Mouse (Mus musculus) forebrain, embryonic 10.5 days (tissue): ENCODE results near the gene Lrrfip2. TPM values are rescaled to one million over a fixed set of nuclear protein-coding genes. Genes with fewer than 3 reads are reported as not detected.

Source experiments
- DNase-seq: peaks from one replicate; pipeline ENCODE4 v3.0.0-alpha.2; 2017; ENCODE audit warnings: low spot score; ENCODE audit errors: extremely low spot score
- H3K27ac ChIP-seq: fragments of 300-500 bp; sonication (generic); 2 replicates; pipeline ENCODE4 v1.5.1; 2016; ENCODE audit warnings: mild to moderate bottlenecking
- H3K27me3 ChIP-seq: fragments of 300-500 bp; sonication (generic); 2 replicates; pipeline ENCODE4 v1.6.1; 2016; ENCODE audit warnings: mild to moderate bottlenecking; ENCODE audit not compliant: poor library complexity, severe bottlenecking
- H3K36me3 ChIP-seq: fragments of 300-500 bp; sonication (generic); replicated peaks from 2 replicates; pipeline ENCODE4 v1.6.1; 2016; ENCODE audit warnings: mild to moderate bottlenecking, moderate library complexity
- H3K4me1 ChIP-seq: fragments of 300-500 bp; sonication (generic); 2 replicates; pipeline ENCODE4 v1.6.1; 2016
- H3K4me3 ChIP-seq: fragments of 300-500 bp; sonication (generic); 2 replicates; pipeline ENCODE4 v1.5.1; 2016; ENCODE audit warnings: mild to moderate bottlenecking, moderate library complexity
- H3K9me3 ChIP-seq: fragments of 300-500 bp; sonication (generic); 2 replicates; pipeline ENCODE4 v1.6.1; 2016; ENCODE audit warnings: mild to moderate bottlenecking, moderate library complexity
- WGBS: fragments of 180-500 bp; shearing (Covaris S2); methylation state at CpG from one replicate; pipeline ENCODE4 v1.1.7; 2016; 5-methylcytosine and 5-hydroxymethylcytosine counted together
- polyA plus RNA-seq: library from polyadenylated mRNA; unstranded; fragments of >200 nt; fragmentation: Nextera tagmentation; extraction: Ambion mirVana; gene quantifications from 2 replicates; pipeline ENCODE4 v1.2.1, GENCODE M21; 2016

Lrrfip2 gene
- polyA plus RNA-seq, 1 experiment from 2014 or later = 42.1 TPM

DNA sequence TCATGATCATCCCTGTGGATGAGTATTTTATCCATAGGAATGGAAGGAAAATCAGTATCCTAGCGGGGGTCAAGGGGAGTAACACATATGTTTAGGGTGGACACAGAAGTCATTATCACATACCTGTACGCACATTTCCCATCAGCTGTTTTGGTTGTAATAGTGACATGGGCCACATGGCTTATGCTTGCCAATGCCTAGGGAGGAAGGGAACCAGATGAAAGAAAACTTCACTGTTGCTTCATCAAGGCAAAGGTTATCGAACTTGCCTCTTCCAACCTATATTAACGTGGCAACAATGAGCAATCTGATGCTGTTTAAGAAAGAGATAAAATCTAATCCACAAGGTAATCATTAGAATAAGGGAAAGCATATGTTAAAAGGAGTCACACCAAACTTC, 144.0 kb downstream of the Lrrfip2 start:
- H3K36me3 ChIP-seq = peaks cover 90% of the 10 kb centered on the region
- no peak for DNase-seq
- WGBS = 96% methylated on average over 4 of the region's 4 CpGs
- no peaks in the 10 kb centered on the region for H3K27me3 ChIP-seq
- H3K4me1 ChIP-seq = no peaks in the 10 kb centered on the region
- no peaks in the 10 kb centered on the region for H3K9me3 ChIP-seq
- no peak overlapping the region for H3K4me3 ChIP-seq
- H3K27ac ChIP-seq = no peak overlapping the region

DNA sequence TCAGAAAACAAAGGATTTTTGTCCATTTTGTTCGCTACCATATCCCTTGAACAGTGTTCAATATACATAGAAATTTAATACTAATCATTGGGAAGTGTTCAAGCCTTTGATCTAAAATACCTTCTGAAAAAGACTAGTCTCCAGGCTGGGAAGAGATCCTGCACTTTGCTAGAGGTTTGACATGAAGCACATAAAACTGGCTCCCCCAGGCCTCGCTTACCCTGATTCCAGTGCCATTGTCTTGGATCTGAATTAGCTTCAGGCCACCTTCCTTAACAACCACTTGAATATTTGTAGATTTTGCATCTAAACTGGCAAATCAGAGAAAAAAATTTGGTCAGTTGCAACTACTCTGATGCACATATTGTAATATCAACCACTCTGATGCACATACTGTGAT, 150.6 kb downstream of the Lrrfip2 start:
- whole genome bisulfite sequencing = 91% methylated on average over 2 of the region's 2 CpGs
- Histone ChIP-seq H3K36me3 (peaks cover 52% of the 10 kb centered on the region), H3K27ac (no peak overlapping the region), H3K4me3 (no peak overlapping the region), H3K27me3 (no peaks in the 10 kb centered on the region), H3K4me1 (peaks cover 21% of the 10 kb centered on the region), H3K9me3 (no peaks in the 10 kb centered on the region)
- DNase-seq = no peak

DNA sequence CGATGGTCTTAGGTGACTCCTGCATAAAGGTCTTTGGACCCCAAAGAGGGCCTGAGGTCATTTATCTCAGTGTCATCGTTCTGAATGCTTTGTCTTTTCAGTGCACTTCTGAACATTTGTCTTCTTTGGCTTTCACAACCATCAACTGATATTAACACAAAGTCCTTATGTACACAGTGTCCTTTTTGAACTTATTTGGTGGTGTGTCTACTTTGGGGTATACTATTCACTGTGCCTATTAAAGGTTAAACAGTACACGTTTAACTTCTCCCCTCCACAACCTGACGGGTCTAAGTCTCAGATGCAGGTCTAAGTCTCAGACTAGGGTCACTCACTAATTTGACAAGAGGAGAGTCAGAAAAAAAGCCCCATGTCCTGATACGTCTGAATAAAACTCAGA, 153.2 kb downstream of the Lrrfip2 start:
- H3K27me3 ChIP-seq = no peaks in the 10 kb centered on the region
- no peak for DNase-seq
- 18% methylated on average over 5 of the region's 5 CpGs for WGBS
- H3K4me3 ChIP-seq = peak overlapping the region; percentile 85
- H3K4me1 ChIP-seq = peaks cover 47% of the 10 kb centered on the region
- peak overlapping the region; percentile 96 for H3K27ac ChIP-seq
- H3K36me3 ChIP-seq = peaks cover 53% of the 10 kb centered on the region
- no peaks in the 10 kb centered on the region for H3K9me3 ChIP-seq

DNA sequence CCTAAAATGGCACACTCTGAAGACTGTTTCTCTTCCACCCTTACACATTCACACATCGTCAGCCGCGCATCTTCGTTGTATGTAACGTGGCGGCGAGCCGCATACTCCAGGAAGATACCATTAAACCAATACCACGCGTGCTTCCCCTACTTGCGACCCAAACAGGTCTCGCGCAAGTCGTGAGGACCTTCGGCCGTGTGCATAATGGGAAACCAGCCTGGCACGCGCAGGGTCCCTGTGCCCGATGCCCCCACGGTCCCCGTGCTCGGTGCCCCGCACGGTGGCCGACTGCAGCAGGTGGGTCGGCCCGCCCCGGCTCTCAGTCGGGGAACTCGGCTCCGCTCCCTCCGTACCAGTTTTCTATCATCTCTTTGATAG, 153.7 kb downstream of the Lrrfip2 start:
- peak overlapping the region; percentile 96 for H3K27ac ChIP-seq
- peaks cover 51% of the 10 kb centered on the region for H3K4me1 ChIP-seq
- no peaks in the 10 kb centered on the region for H3K9me3 ChIP-seq
- whole genome bisulfite sequencing = under 1% methylated on average over 32 of the region's 32 CpGs
- H3K27me3 ChIP-seq = no peaks in the 10 kb centered on the region
- peak overlapping the region; percentile 85 for H3K4me3 ChIP-seq
- H3K36me3 ChIP-seq = peaks cover 52% of the 10 kb centered on the region
- DNase-seq = no peak

DNA sequence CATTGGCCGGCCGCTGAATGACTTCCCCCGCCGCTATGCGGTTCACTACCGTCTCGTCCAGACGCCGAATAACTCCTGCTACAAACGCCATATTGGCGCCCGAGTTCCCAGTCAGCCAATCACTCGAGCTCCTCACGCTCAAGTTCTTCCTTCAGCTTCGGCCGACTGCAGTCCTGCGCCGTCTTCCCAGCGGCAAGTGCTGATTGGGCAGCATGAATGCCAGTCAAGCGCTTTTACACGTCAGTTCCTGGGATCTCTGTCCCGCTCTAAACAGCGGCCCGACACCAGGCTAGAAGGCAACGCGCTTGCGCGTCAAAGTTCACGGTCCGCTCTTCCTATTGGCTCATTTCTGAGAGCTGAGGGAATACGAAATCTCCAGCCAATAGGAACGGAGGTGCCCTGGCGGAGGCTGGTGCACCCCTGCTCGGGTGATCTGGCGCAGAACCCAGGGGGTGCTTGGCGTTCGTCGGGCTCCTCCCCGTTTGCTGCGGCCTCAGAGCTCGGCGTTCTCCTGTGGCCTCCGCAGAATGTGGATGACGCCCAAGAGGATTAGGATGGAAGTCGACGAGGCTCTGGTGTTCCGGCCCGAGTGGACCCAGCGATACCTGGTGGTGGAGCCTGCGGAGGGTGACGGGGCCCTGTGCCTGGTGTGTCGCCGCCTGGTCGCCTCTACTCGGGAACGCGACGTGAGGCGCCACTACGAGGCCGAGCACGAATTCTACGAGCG, 154.2 kb downstream of the Lrrfip2 start, which contains the start of the genes Mlh1 and Epm2aip1:
Gene Mlh1, minus strand, starts transcription at position 358 of the 727 bp plus-strand sequence.
Gene Epm2aip1, plus strand, starts transcription at position 496 of the 727 bp plus-strand sequence.
- Histone ChIP-seq H3K4me3 (peak within 1 kb of the TSS; percentile 85), H3K4me1 (peaks cover 56% of the 10 kb centered on the region), H3K27me3 (no peaks in the 10 kb centered on the region), H3K9me3 (no peaks in the 10 kb centered on the region), H3K36me3 (peaks cover 51% of the 10 kb centered on the region), H3K27ac (peak within 1 kb of the TSS; percentile 96)
- WGBS = under 1% methylated on average over 64 of the region's 64 CpGs
- DNase-seq = peak; percentile 99

DNA sequence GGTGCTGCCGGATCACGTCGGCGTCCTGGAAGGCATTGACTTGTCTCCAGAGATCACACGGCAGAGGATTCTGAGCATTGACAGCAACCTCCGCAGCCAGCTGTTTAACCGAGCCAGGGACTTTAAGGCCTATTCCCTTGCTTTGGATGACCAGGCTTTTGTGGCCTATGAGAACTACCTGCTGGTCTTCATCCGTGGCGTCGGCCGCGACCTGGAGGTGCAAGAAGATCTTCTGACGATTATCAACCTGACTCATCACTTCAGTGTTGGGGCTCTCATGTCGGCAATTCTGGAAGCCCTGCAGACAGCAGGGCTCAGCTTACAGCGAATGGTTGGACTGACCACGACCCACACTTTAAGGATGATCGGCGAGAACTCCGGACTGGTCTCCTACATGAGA, 155.0 kb downstream of the Lrrfip2 start:
- peak overlapping the region; percentile 96 for H3K27ac ChIP-seq
- H3K27me3 ChIP-seq = no peaks in the 10 kb centered on the region
- H3K9me3 ChIP-seq = no peaks in the 10 kb centered on the region
- DNase-seq = no peak
- H3K4me3 ChIP-seq = peak overlapping the region; percentile 85
- WGBS = 21% methylated on average over 19 of the region's 19 CpGs
- peaks cover 51% of the 10 kb centered on the region for H3K36me3 ChIP-seq
- peaks cover 57% of the 10 kb centered on the region for H3K4me1 ChIP-seq

DNA sequence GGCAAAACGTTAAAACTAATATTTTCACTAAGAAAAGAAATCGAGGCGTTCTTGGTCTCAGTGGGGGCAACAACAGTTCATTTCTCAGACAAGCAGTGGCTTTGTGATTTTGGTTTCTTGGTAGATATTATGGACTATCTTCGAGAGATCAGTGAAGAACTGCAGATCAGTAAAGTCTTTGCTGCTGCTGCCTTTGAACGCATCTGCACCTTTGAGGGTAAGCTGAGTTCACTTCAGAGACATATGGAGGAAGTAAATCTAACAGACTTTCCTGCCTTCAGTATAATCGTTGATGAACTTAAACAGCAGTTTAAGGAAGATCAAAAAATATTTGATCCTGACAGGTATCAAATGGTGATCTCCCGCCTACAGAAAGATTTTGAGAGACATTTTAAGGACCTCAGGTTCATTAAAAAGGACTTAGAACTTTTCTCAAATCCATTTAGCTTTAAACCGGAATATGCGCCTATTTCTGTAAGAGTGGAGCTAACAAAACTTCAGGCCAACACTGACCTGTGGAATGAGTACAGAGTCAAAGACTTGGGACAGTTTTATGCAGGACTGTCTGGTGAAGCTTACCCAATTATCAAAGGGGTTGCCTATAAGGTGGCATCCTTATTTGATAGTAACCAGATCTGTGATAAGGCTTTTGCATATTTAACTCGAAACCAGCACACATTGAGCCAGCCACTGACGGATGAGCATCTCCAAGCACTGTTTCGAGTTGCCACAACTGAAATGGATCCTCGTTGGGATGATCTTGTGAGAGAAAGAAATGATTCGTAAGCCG, 155.8 kb downstream of the Lrrfip2 start:
- Histone ChIP-seq H3K36me3 (peaks cover 51% of the 10 kb centered on the region), H3K9me3 (no peaks in the 10 kb centered on the region), H3K4me1 (peaks cover 57% of the 10 kb centered on the region), H3K27me3 (no peaks in the 10 kb centered on the region), H3K4me3 (peak overlapping the region; percentile 85), H3K27ac (peak overlapping the region; percentile 96; the same call in 1 of the 2 replicates)
- DNase-seq = no peak
- 84% methylated on average over 15 of the region's 15 CpGs for WGBS

DNA sequence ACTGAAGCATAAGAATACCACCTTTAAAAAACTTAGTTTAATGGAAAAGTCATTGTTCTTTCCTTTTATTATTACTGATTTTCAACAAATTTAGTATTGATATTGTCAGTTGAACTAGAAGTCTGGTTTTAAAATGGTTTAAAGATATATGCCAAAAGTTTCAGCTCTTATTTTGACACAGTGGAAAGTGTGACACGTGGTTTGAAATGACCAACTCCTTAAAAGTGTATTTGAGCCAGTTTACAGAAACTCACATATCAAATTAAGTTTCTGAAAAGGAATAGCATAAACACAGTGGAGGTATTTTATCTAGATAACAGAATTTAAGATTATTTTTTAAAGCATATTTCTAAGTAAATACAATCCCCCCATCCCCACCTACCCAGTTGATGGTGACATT, 156.6 kb downstream of the Lrrfip2 start:
- H3K4me1 ChIP-seq = peaks cover 57% of the 10 kb centered on the region
- H3K36me3 ChIP-seq = peaks cover 59% of the 10 kb centered on the region
- no peaks in the 10 kb centered on the region for H3K27me3 ChIP-seq
- H3K9me3 ChIP-seq = no peaks in the 10 kb centered on the region
- no peak overlapping the region for H3K27ac ChIP-seq
- 94% methylated on average over 1 of the region's 1 CpGs for WGBS
- no peak for DNase-seq
- H3K4me3 ChIP-seq = peak overlapping the region; percentile 85

DNA sequence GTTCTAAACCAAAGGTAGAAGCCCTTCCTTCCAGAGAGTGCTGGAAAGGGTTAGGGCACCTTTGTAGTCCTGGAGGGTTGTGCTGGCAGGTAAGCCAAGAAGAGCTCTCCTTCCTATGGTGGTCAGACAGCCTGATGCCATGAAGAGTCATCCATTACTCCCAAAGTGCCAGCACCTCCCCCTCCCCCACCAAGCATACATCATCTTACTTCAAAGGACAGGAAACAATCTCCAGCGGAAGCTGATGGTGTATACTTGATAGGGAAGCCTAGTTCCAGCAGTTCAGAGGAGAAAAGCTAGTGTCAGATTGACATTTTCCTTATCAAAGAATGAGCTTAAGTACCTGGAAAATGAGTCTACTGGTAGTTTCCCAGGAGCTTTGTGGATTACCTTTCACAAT, 157.8 kb downstream of the Lrrfip2 start:
- peaks cover 50% of the 10 kb centered on the region for H3K4me1 ChIP-seq

More for the DNA sequence above, 157.8 kb downstream of the Lrrfip2 start:
- Histone ChIP-seq H3K4me3 (peak overlapping the region; percentile 15), H3K36me3 (peaks cover 66% of the 10 kb centered on the region), H3K27ac (no peak overlapping the region), H3K27me3 (no peaks in the 10 kb centered on the region), H3K9me3 (no peaks in the 10 kb centered on the region)
- WGBS = 76% methylated on average over 1 of the region's 1 CpGs
- no peak for DNase-seq

Other genes with a start within 250 kb of the Lrrfip2 start
- 0.90 and 0.97 TPM in 2 replicates for gene Als2cl, start 237.7 kb upstream of the Lrrfip2 start, polyA plus RNA-seq
- gene Tmie, start 237.5 kb upstream of the Lrrfip2 start, polyA plus RNA-seq = 0.14 and 0.26 TPM in 2 replicates
- not detected in 2 replicates for gene Fam240a, start 200.7 kb upstream of the Lrrfip2 start, polyA plus RNA-seq
- gene Tdgf1, start 171.4 kb upstream of the Lrrfip2 start, polyA plus RNA-seq = 0.34 and 0.61 TPM in 2 replicates
- gene Lrrc2, start 166.0 kb upstream of the Lrrfip2 start, polyA plus RNA-seq = 0.09 TPM in 1 of 2 replicates, not detected in the other
- gene Rtp3, start 127.0 kb upstream of the Lrrfip2 start, polyA plus RNA-seq = 0.27 TPM in 1 of 2 replicates, not detected in the other
- gene Ltf, start 98.3 kb upstream of the Lrrfip2 start, polyA plus RNA-seq = not detected in 2 replicates
- 0.74 TPM in 2 replicates for gene Ccrl2, start 60.1 kb upstream of the Lrrfip2 start, polyA plus RNA-seq
- gene Mlh1, start 154.2 kb downstream of the Lrrfip2 start, polyA plus RNA-seq = 57.8 and 58.3 TPM in 2 replicates
- 28.0 and 29.7 TPM in 2 replicates for gene Epm2aip1, start 154.3 kb downstream of the Lrrfip2 start, polyA plus RNA-seq
- gene Trank1, start 194.1 kb downstream of the Lrrfip2 start, polyA plus RNA-seq = 0.15 and 0.20 TPM in 2 replicates